Comparison of ENCODE assay signal across 8 mouse cellular contexts in the genomic region with DNA sequence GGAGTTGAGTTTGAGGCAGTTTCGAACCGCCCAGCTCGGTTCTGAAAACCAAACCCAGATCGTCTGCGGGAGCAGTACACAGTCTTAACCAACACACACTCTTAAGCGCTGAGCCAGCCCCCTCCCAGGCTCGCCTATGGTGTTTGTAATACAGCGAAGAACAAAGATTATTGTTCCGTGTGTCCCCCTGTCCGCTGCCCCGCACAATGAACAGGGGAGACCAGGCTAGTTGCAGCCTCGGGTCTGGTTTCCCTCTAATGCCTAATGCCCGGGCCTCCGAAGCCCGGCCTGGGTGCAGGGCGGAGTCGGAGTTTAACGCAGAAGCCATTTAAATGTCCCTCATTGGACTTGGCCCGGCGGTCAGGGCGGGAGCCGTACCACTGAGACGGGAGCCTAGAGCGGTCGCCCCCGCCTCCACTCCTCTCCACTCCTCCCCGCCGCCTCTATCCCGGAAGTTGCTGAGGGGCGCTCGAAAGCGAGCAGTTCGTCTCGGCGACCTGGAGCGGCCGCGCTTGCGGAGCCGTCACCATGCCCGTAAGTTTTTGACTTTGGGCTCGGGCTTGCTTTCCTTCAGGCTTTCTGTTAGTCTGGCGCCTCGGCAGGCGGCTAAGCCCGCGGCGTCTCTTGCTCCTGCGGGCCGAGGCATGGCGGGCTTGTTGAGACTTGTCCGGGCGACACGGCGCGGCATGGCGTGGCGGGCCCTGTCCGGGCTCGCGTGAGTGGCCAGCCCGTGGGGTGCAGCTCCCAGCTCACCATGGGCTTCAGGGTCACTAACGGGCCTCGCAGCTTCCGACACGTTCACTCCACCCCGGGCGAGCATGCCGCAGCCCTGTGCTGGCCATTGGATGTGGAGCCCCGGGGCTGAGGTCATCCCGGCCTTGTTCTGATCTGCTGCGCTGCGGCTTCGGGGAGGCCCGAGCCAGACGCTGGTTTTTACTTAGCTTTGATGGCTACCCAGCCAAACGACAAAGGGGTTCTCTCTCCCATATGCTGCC. TPM values are rescaled to one million over a fixed set of nuclear protein-coding genes. Genes with fewer than 3 reads are reported as not detected.
DNase-seq lines count a peak whose midpoint lies in the region; ATAC-seq and TF ChIP-seq lines count a peak whose summit lies in the region.

A gene (plus strand): TSS at position 440 of the 995 bp plus-strand sequence.

- under 1% methylated on average over 77 of the region's 77 CpGs for WGBS in embryonic facial prominence, embryonic 13.5 days
- under 1% methylated on average over 77 of the region's 77 CpGs for WGBS in kidney, adult 2 months
- WGBS in limb, embryonic 12.5 days: under 1% methylated on average over 77 of the region's 77 CpGs
- under 1% methylated on average over 77 of the region's 77 CpGs for WGBS in midbrain, embryonic 15.5 days
- under 1% methylated on average over 75 of the region's 77 CpGs for WGBS in spleen, adult 2 months

- H3K27me3 ChIP-seq in embryonic facial prominence, embryonic 13.5 days: no peaks in the 10 kb centered on the region
- no peaks in the 10 kb centered on the region for H3K27me3 ChIP-seq in kidney, adult 2 months (replicated peaks; ENCODE audit: control insufficient read depth, insufficient read depth, low read length)
- no peaks in the 10 kb centered on the region for H3K27me3 ChIP-seq in limb, embryonic 12.5 days
- no peaks in the 10 kb centered on the region for H3K27me3 ChIP-seq in midbrain, embryonic 15.5 days (replicated peaks)
- H3K27me3 ChIP-seq in spleen, adult 2 months (ENCODE audit: control insufficient read depth, insufficient read depth, low read length): no peaks in the 10 kb centered on the region

- ATAC-seq in embryonic facial prominence, embryonic 13.5 days (ENCODE audit: insufficient number of reproducible peaks, insufficient read depth, low FRiP score, low TSS enrichment, low read depth): peak; percentile 94
- peak; percentile 97 for ATAC-seq in limb, embryonic 12.5 days (ENCODE audit: insufficient number of reproducible peaks, insufficient read depth, low FRiP score, low TSS enrichment, low read depth)
- peak; percentile 99 for ATAC-seq in midbrain, embryonic 15.5 days (replicated peaks)

- 0 out of 2 replicates have a peak, but pooled peaks have one; percentile 0 for TF ChIP-seq CTCF in kidney, adult 2 months (conservative IDR thresholded peaks at IDR 0.05; ENCODE audit: insufficient read depth, insufficient read length, low read depth, low read length)
- no peak for TF ChIP-seq CTCF in spleen, adult 2 months (IDR thresholded peaks at IDR 0.05; ENCODE audit: extremely low read depth, insufficient read depth, insufficient read length, insufficient replicate concordance)

- H3K4me2 ChIP-seq in embryonic facial prominence, embryonic 13.5 days: peak within 1 kb of the TSS; percentile 68
- H3K4me2 ChIP-seq in limb, embryonic 12.5 days: peak within 1 kb of the TSS; percentile 82
- peak within 1 kb of the TSS; percentile 78 for H3K4me2 ChIP-seq in midbrain, embryonic 15.5 days

- H3K4me3 ChIP-seq in embryonic facial prominence, embryonic 13.5 days: peak within 1 kb of the TSS; percentile 90
- peak within 1 kb of the TSS; percentile 84 for H3K4me3 ChIP-seq in kidney, adult 2 months (ENCODE audit: insufficient read depth, low read depth, low read length)
- peak within 1 kb of the TSS; percentile 94 for H3K4me3 ChIP-seq in limb, embryonic 12.5 days (replicated peaks)
- H3K4me3 ChIP-seq in midbrain, embryonic 15.5 days: peak within 1 kb of the TSS; percentile 61
- peak within 1 kb of the TSS; percentile 68 for H3K4me3 ChIP-seq in spleen, adult 2 months (ENCODE audit: extremely low read depth, insufficient read depth, insufficient read length)

- H3K9ac ChIP-seq in embryonic facial prominence, embryonic 13.5 days: peak within 1 kb of the TSS; percentile 97
- H3K9ac ChIP-seq in limb, embryonic 12.5 days (replicated peaks): peak within 1 kb of the TSS; percentile 88
- H3K9ac ChIP-seq in midbrain, embryonic 15.5 days: peak within 1 kb of the TSS; percentile 70

- H3K4me1 ChIP-seq in embryonic facial prominence, embryonic 13.5 days: peaks cover 10% of the 10 kb centered on the region; the same call in 1 of the 2 replicates
- no peaks in the 10 kb centered on the region for H3K4me1 ChIP-seq in kidney, adult 2 months (ENCODE audit: control insufficient read depth, insufficient read depth, low read length)
- no peaks in the 10 kb centered on the region; the same call in 1 of the 2 replicates for H3K4me1 ChIP-seq in limb, embryonic 12.5 days (replicated peaks)
- peaks cover 13% of the 10 kb centered on the region for H3K4me1 ChIP-seq in midbrain, embryonic 15.5 days
- H3K4me1 ChIP-seq in spleen, adult 2 months (ENCODE audit: control insufficient read depth, insufficient read depth, insufficient read length): peaks cover 2% of the 10 kb centered on the region; the same call in 1 of the 2 replicates

- peak within 1 kb of the TSS; percentile 96 for H3K27ac ChIP-seq in embryonic facial prominence, embryonic 13.5 days
- peak within 1 kb of the TSS; percentile 81 for H3K27ac ChIP-seq in kidney, adult 2 months (ENCODE audit: insufficient read depth, low read depth, low read length)
- H3K27ac ChIP-seq in limb, embryonic 12.5 days: peak within 1 kb of the TSS; percentile 97
- H3K27ac ChIP-seq in midbrain, embryonic 15.5 days: peak within 1 kb of the TSS; percentile 91
- H3K27ac ChIP-seq in spleen, adult 2 months (ENCODE audit: insufficient read depth, low read length): peak within 1 kb of the TSS; percentile 91

- peaks cover 12% of the 10 kb centered on the region for H3K36me3 ChIP-seq in embryonic facial prominence, embryonic 13.5 days
- H3K36me3 ChIP-seq in kidney, adult 2 months (ENCODE audit: control insufficient read depth, insufficient read depth, low read length): peaks cover 3% of the 10 kb centered on the region; the same call in 1 of the 2 replicates
- H3K36me3 ChIP-seq in limb, embryonic 12.5 days: peaks cover 10% of the 10 kb centered on the region; the same call in 1 of the 2 replicates
- no peaks in the 10 kb centered on the region; the same call in 1 of the 2 replicates for H3K36me3 ChIP-seq in midbrain, embryonic 15.5 days (replicated peaks)
- H3K36me3 ChIP-seq in spleen, adult 2 months (ENCODE audit: control insufficient read depth, insufficient read depth, low read length): peaks cover 9% of the 10 kb centered on the region

- no peaks in the 10 kb centered on the region for H3K9me3 ChIP-seq in embryonic facial prominence, embryonic 13.5 days
- H3K9me3 ChIP-seq in limb, embryonic 12.5 days: no peaks in the 10 kb centered on the region
- no peaks in the 10 kb centered on the region for H3K9me3 ChIP-seq in midbrain, embryonic 15.5 days

- peak; percentile 95 for DNase-seq in 3134 (ENCODE audit: extremely low read depth, insufficient read length, low spot score)
- DNase-seq in adrenal gland, postnatal 36 days: peak; percentile 96 to 97
- DNase-seq in heart, adult 18-20 months: peak; percentile 94 to 97
- peak; percentile 97 for DNase-seq in kidney, adult 2 months
- DNase-seq in spleen, adult 2 months (ENCODE audit: low read depth in 1 of 2, low spot score in 2 of 2): peak; percentile 86 to 92

- peak; percentile 81 for TF ChIP-seq POLR2A in kidney, adult 2 months (IDR thresholded peaks at IDR 0.05; ENCODE audit: low read depth, low read length)
- TF ChIP-seq POLR2A in spleen, adult 2 months (IDR thresholded peaks at IDR 0.05; ENCODE audit: low read depth, low read length): peak; percentile 45

RNA-seq across cellular contexts. Expression of the gene that starts here (rescaled TPM):
- total RNA-seq in adrenal gland, postnatal 36 days (2021): 100 to 1,000 TPM; 270 to 313 TPM
- polyA plus RNA-seq in embryonic facial prominence, embryonic 13.5 days (2015; fragmentation: Nextera tagmentation; extraction: Ambion mirVana): 725 and 760 TPM in 2 replicates
- 100 to 1,000 TPM; 151 to 172 TPM for total RNA-seq in heart, adult 18-20 months (2021)
- polyA plus RNA-seq in kidney, adult 2 months (2012; rRNA removed): 92.4 and 128 TPM in 2 replicates
- polyA plus RNA-seq in limb, embryonic 12.5 days (2016; fragmentation: Nextera tagmentation; extraction: Ambion mirVana): 723 and 758 TPM in 2 replicates
- 179 and 197 TPM in 2 replicates for polyA plus RNA-seq in midbrain, embryonic 15.5 days (2015; fragmentation: Nextera tagmentation; extraction: Ambion mirVana)
- 11.4 and 13.3 TPM in 2 replicates for polyA plus RNA-seq in spleen, adult 2 months (2012; rRNA removed)

Comparison
In these comparisons a context has a peak if more than half of its experiments do, and no peak if none do; other contexts are left out.
1. Peak in every context shown above with its lines: DNase-seq, ATAC-seq, H3K4me3 ChIP-seq and H3K27ac ChIP-seq.